Mouse (Mus musculus): ENCODE results near the gene Mtif2.

- TF ChIP-seq POLR2A (IDR thresholded peaks at IDR 0.05; ENCODE audit: control insufficient read depth, extremely low read depth, insufficient read depth, low read length, poor library complexity) (no peak), CTCF (IDR thresholded peaks at IDR 0.05; ENCODE audit: borderline replicate concordance, control insufficient read depth, extremely low read depth, insufficient read depth, low read length, poor library complexity) (no peak)
These were observed 20.6 kb downstream of the Mtif2 start for GRCm38 (mm10) chr11:29546762-29547161.

Data from thymus, adult 2 months (tissue).